Mouse (Mus musculus) liver, postnatal 0 days (tissue): Measurements from ENCODE around the gene Rbm39.

Experiments
- CTCF ChIP-seq: sonication (generic); IDR thresholded peaks from 2 replicates; pipeline ENCODE4 v1.5.1; 2016; ENCODE audit warnings: antibody characterized with exemption, low read depth
- EP300 ChIP-seq: IDR thresholded peaks from 2 replicates; pipeline ENCODE4 v1.6.1; 2016; ENCODE audit warnings: antibody characterized with exemption, low read depth, mild to moderate bottlenecking

- TF ChIP-seq CTCF: 0 out of 2 replicates have a peak, but pooled peaks have one; percentile 9
- no peak for TF ChIP-seq EP300
Observed at GRCm38 (mm10) chr2:156196302-156197128, 16.5 kb upstream of the Rbm39 start, which contains the start of gene Phf20.
